Mouse (Mus musculus): ENCODE measurements at regions not wholly inside any gene's neighbourhood (a gene's known extent, or its start where the extent isn't known, plus 50 kb on each side); places are given as distances from the start of the nearest gene placed in this dataset.

- H3K4me1 ChIP-seq = no peaks in the 10 kb centered on the region
- H3K9me3 ChIP-seq = no peaks in the 10 kb centered on the region
- no peak for ATAC-seq (ENCODE audit: low FRiP score)
- no peak overlapping the region for H3K4me2 ChIP-seq
- H3K27ac ChIP-seq = no peak overlapping the region
- WGBS = 22% methylated on average over 2 of the region's 2 CpGs
- H3K9ac ChIP-seq = no peak overlapping the region
- no peaks in the 10 kb centered on the region for H3K27me3 ChIP-seq
- H3K36me3 ChIP-seq (replicated peaks) = no peaks in the 10 kb centered on the region
- H3K4me3 ChIP-seq (replicated peaks) = no peak overlapping the region
These were observed 534.2 kb upstream of the Dmac1 start for GRCm38 (mm10) chr4:75812266-75812665.

GRCm38 (mm10) chr4:75801870-75802269, 523.8 kb upstream of the Dmac1 start:
- H3K4me3 ChIP-seq (replicated peaks) = no peak overlapping the region
- H3K27me3 ChIP-seq = no peaks in the 10 kb centered on the region
- H3K9ac ChIP-seq = no peak overlapping the region
- ATAC-seq (ENCODE audit: low FRiP score) = no peak
- no peaks in the 10 kb centered on the region for H3K4me1 ChIP-seq
- WGBS = 85% methylated on average over 4 of the region's 4 CpGs
- no peaks in the 10 kb centered on the region for H3K9me3 ChIP-seq
- H3K27ac ChIP-seq = no peak overlapping the region
- no peaks in the 10 kb centered on the region for H3K36me3 ChIP-seq (replicated peaks)
- no peak overlapping the region for H3K4me2 ChIP-seq

- 87% methylated on average over 4 of the region's 4 CpGs for WGBS
- H3K36me3 ChIP-seq (replicated peaks) = no peaks in the 10 kb centered on the region
- H3K4me1 ChIP-seq = no peaks in the 10 kb centered on the region
- ATAC-seq (ENCODE audit: low FRiP score) = no peak
- no peak overlapping the region for H3K9ac ChIP-seq
- H3K4me2 ChIP-seq = no peak overlapping the region
- no peak overlapping the region for H3K27ac ChIP-seq
- H3K27me3 ChIP-seq = no peaks in the 10 kb centered on the region
- H3K4me3 ChIP-seq (replicated peaks) = no peak overlapping the region
- H3K9me3 ChIP-seq = no peaks in the 10 kb centered on the region
These were observed 523.1 kb upstream of the Dmac1 start for GRCm38 (mm10) chr4:75801156-75801555.

- no peaks in the 10 kb centered on the region for H3K36me3 ChIP-seq (replicated peaks)
- H3K4me1 ChIP-seq = no peaks in the 10 kb centered on the region
- H3K27ac ChIP-seq = no peak overlapping the region
- H3K9ac ChIP-seq = no peak overlapping the region
- ATAC-seq (ENCODE audit: low FRiP score) = no peak
- H3K4me2 ChIP-seq = no peak overlapping the region
- H3K4me3 ChIP-seq (replicated peaks) = no peak overlapping the region
- H3K9me3 ChIP-seq = no peaks in the 10 kb centered on the region
- H3K27me3 ChIP-seq = no peaks in the 10 kb centered on the region
These were observed 513.7 kb upstream of the Dmac1 start for GRCm38 (mm10) chr4:75791789-75792188.

GRCm38 (mm10) chr4:75790920-75791589, 513.0 kb upstream of the Dmac1 start:
- Histone ChIP-seq H3K4me2 (no peak overlapping the region), H3K9me3 (no peaks in the 10 kb centered on the region), H3K9ac (no peak overlapping the region), H3K36me3 (replicated peaks) (no peaks in the 10 kb centered on the region), H3K4me3 (replicated peaks) (no peak overlapping the region), H3K4me1 (no peaks in the 10 kb centered on the region), H3K27me3 (no peaks in the 10 kb centered on the region), H3K27ac (no peak overlapping the region)
- no peak for ATAC-seq (ENCODE audit: low FRiP score)
- WGBS = 72% methylated on average over 1 of the region's 1 CpGs

- H3K9me3 ChIP-seq = no peaks in the 10 kb centered on the region
- 28% methylated on average over 3 of the region's 3 CpGs for WGBS
- H3K27ac ChIP-seq = no peak overlapping the region
- no peaks in the 10 kb centered on the region for H3K27me3 ChIP-seq
- H3K4me3 ChIP-seq (replicated peaks) = no peak overlapping the region
- H3K4me1 ChIP-seq = no peaks in the 10 kb centered on the region
- no peak overlapping the region for H3K4me2 ChIP-seq
- no peaks in the 10 kb centered on the region for H3K36me3 ChIP-seq (replicated peaks)
- H3K9ac ChIP-seq = no peak overlapping the region
- no peak for ATAC-seq (ENCODE audit: low FRiP score)
These were observed 509.3 kb upstream of the Dmac1 start for GRCm38 (mm10) chr4:75787405-75787804.

GRCm38 (mm10) chr4:75786391-75786790, 508.3 kb upstream of the Dmac1 start:
- Histone ChIP-seq H3K9ac (no peak overlapping the region), H3K36me3 (replicated peaks) (no peaks in the 10 kb centered on the region), H3K27ac (no peak overlapping the region), H3K4me3 (replicated peaks) (no peak overlapping the region), H3K4me1 (no peaks in the 10 kb centered on the region), H3K9me3 (no peaks in the 10 kb centered on the region), H3K4me2 (no peak overlapping the region), H3K27me3 (no peaks in the 10 kb centered on the region)
- WGBS = 58% methylated on average over 4 of the region's 4 CpGs
- no peak for ATAC-seq (ENCODE audit: low FRiP score)

- Histone ChIP-seq H3K4me3 (replicated peaks) (no peak overlapping the region), H3K9me3 (no peaks in the 10 kb centered on the region), H3K27me3 (no peaks in the 10 kb centered on the region), H3K27ac (no peak overlapping the region), H3K9ac (no peak overlapping the region), H3K36me3 (replicated peaks) (no peaks in the 10 kb centered on the region), H3K4me2 (no peak overlapping the region), H3K4me1 (no peaks in the 10 kb centered on the region)
- 92% methylated on average over 1 of the region's 1 CpGs for WGBS
- no peak for ATAC-seq (ENCODE audit: low FRiP score)
These were observed 501.4 kb upstream of the Dmac1 start for GRCm38 (mm10) chr4:75779492-75779891.

- WGBS = 19% methylated on average over 1 of the region's 1 CpGs
- Histone ChIP-seq H3K4me3 (replicated peaks) (no peak overlapping the region), H3K27me3 (no peaks in the 10 kb centered on the region), H3K9ac (no peak overlapping the region), H3K27ac (no peak overlapping the region), H3K4me2 (no peak overlapping the region), H3K36me3 (replicated peaks) (no peaks in the 10 kb centered on the region), H3K4me1 (no peaks in the 10 kb centered on the region), H3K9me3 (no peaks in the 10 kb centered on the region)
- ATAC-seq (ENCODE audit: low FRiP score) = no peak
These were observed 486.0 kb upstream of the Dmac1 start for GRCm38 (mm10) chr4:75764141-75764540.

- Histone ChIP-seq H3K4me1 (no peaks in the 10 kb centered on the region), H3K27me3 (no peaks in the 10 kb centered on the region), H3K9ac (no peak overlapping the region), H3K36me3 (replicated peaks) (no peaks in the 10 kb centered on the region), H3K9me3 (no peaks in the 10 kb centered on the region), H3K27ac (no peak overlapping the region), H3K4me3 (replicated peaks) (no peak overlapping the region), H3K4me2 (no peak overlapping the region)
- no peak for ATAC-seq (ENCODE audit: low FRiP score)
- 57% methylated on average over 6 of the region's 6 CpGs for WGBS
These were observed 466.5 kb upstream of the Dmac1 start for GRCm38 (mm10) chr4:75744605-75745004.

GRCm38 (mm10) chr4:75741585-75741984, 463.5 kb upstream of the Dmac1 start:
- Histone ChIP-seq H3K4me1 (no peaks in the 10 kb centered on the region), H3K4me2 (no peak overlapping the region), H3K9me3 (no peaks in the 10 kb centered on the region), H3K27ac (no peak overlapping the region), H3K27me3 (no peaks in the 10 kb centered on the region), H3K9ac (no peak overlapping the region), H3K36me3 (replicated peaks) (no peaks in the 10 kb centered on the region), H3K4me3 (replicated peaks) (no peak overlapping the region)
- ATAC-seq (ENCODE audit: low FRiP score) = no peak

GRCm38 (mm10) chr4:75730798-75731400, 452.8 kb upstream of the Dmac1 start:
- ATAC-seq (ENCODE audit: low FRiP score) = no peak
- no peaks in the 10 kb centered on the region for H3K9me3 ChIP-seq
- H3K27me3 ChIP-seq = no peaks in the 10 kb centered on the region
- no peaks in the 10 kb centered on the region for H3K36me3 ChIP-seq (replicated peaks)
- no peak overlapping the region for H3K4me2 ChIP-seq
- H3K27ac ChIP-seq = no peak overlapping the region
- no peak overlapping the region for H3K9ac ChIP-seq
- no peaks in the 10 kb centered on the region for H3K4me1 ChIP-seq
- WGBS = 87% methylated on average over 3 of the region's 3 CpGs
- no peak overlapping the region for H3K4me3 ChIP-seq (replicated peaks)

GRCm38 (mm10) chr4:75714652-75715051, 436.5 kb upstream of the Dmac1 start:
- H3K27me3 ChIP-seq = no peaks in the 10 kb centered on the region
- no peak for ATAC-seq (ENCODE audit: low FRiP score)
- no peak overlapping the region for H3K27ac ChIP-seq
- no peak overlapping the region for H3K4me3 ChIP-seq (replicated peaks)
- H3K4me2 ChIP-seq = no peak overlapping the region
- H3K9ac ChIP-seq = no peak overlapping the region
- no peaks in the 10 kb centered on the region for H3K36me3 ChIP-seq (replicated peaks)
- no peaks in the 10 kb centered on the region for H3K9me3 ChIP-seq
- no peaks in the 10 kb centered on the region for H3K4me1 ChIP-seq
- WGBS = 90% methylated on average over 3 of the region's 3 CpGs

All from forebrain, embryonic 12.5 days (tissue).